Mouse (Mus musculus) midbrain, embryonic 11.5 days (tissue): Measurements from ENCODE around the gene Ttc7b. TPM values are rescaled to one million over a fixed set of nuclear protein-coding genes. Genes with fewer than 3 reads are reported as not detected.

ENCODE experiments used
- ATAC-seq: fragments of 200-750 bp; cut with Nextera tagmentation; 2 replicates; pipeline ENCODE4 v1.8.0; 2017; ENCODE audit warnings: moderate TSS enrichment, moderate library complexity; ENCODE audit not compliant: low FRiP score
- DNase-seq: peaks from one replicate; pipeline ENCODE4 v3.0.0; 2015; ENCODE audit warnings: low spot score; ENCODE audit errors: missing footprints
- H3K27ac ChIP-seq: fragments of 300-500 bp; sonication (generic); 2 replicates; pipeline ENCODE4 v1.5.1; 2014; ENCODE audit warnings: low read depth, low read length
- H3K27me3 ChIP-seq: fragments of 300-500 bp; sonication (generic); 2 replicates; pipeline ENCODE4 v1.6.1; 2014; ENCODE audit warnings: mild to moderate bottlenecking, low read length, moderate library complexity, mixed read lengths; ENCODE audit not compliant: control insufficient read depth, insufficient read depth
- H3K36me3 ChIP-seq: fragments of 300-500 bp; sonication (generic); 2 replicates; pipeline ENCODE4 v1.6.1; 2014; ENCODE audit warnings: mild to moderate bottlenecking, low read length, moderate library complexity, mixed read lengths; ENCODE audit not compliant: control insufficient read depth, insufficient read depth
- H3K4me1 ChIP-seq: fragments of 300-500 bp; sonication (generic); 2 replicates; pipeline ENCODE4 v1.6.1; 2014; ENCODE audit warnings: low read length; ENCODE audit not compliant: control insufficient read depth, insufficient read depth
- H3K4me2 ChIP-seq: fragments of 300-500 bp; sonication (generic); 2 replicates; pipeline ENCODE4 v1.6.1; 2014; ENCODE audit warnings: mild to moderate bottlenecking, moderate library complexity
- H3K4me3 ChIP-seq: fragments of 300-500 bp; sonication (generic); 2 replicates; pipeline ENCODE4 v1.5.1; 2014; ENCODE audit warnings: low read depth, low read length
- H3K9ac ChIP-seq: fragments of 300-500 bp; sonication (generic); 2 replicates; pipeline ENCODE4 v1.6.1; 2014; ENCODE audit warnings: low read length
- H3K9me3 ChIP-seq: fragments of 300-500 bp; sonication (generic); 2 replicates; pipeline ENCODE4 v1.6.1; 2016; ENCODE audit warnings: low read length; ENCODE audit not compliant: control insufficient read depth
- WGBS: fragments of 180-500 bp; shearing (Covaris S2); extraction: QIAGEN DNeasy Blood & Tissue Kit; methylation state at CpG from one replicate; pipeline ENCODE4 v1.1.7; 2014; 5-methylcytosine and 5-hydroxymethylcytosine counted together
- polyA plus RNA-seq: library from polyadenylated mRNA; unstranded; fragments of >200 nt; fragmentation: Nextera tagmentation; extraction: Ambion mirVana; gene quantifications from 2 replicates; pipeline ENCODE4 v1.2.1, GENCODE M21; 2014

Gene Ttc7b
- polyA plus RNA-seq, 1 experiment from 2014 or later = 9.2 TPM

- Histone ChIP-seq H3K9ac (no peak overlapping the region), H3K27ac (no peak overlapping the region), H3K4me1 (peaks cover 6% of the 10 kb centered on the region), H3K9me3 (no peaks in the 10 kb centered on the region), H3K27me3 (no peaks in the 10 kb centered on the region), H3K36me3 (no peaks in the 10 kb centered on the region), H3K4me2 (no peak overlapping the region), H3K4me3 (no peak overlapping the region)
- 87% methylated on average over 4 of the region's 4 CpGs for WGBS
- DNase-seq (no peak), ATAC-seq (no peak)
These were observed 255.7 kb downstream of the Ttc7b start for GRCm38 (mm10) chr12:100264941-100265340.

- Histone ChIP-seq H3K9me3 (no peaks in the 10 kb centered on the region), H3K4me2 (no peak overlapping the region), H3K36me3 (no peaks in the 10 kb centered on the region), H3K27me3 (no peaks in the 10 kb centered on the region), H3K4me3 (no peak overlapping the region), H3K27ac (no peak overlapping the region), H3K9ac (no peak overlapping the region), H3K4me1 (peaks cover 6% of the 10 kb centered on the region)
- WGBS = 82% methylated on average over 6 of the region's 6 CpGs
- ATAC-seq (no peak), DNase-seq (no peak)
These were observed 257.8 kb downstream of the Ttc7b start for GRCm38 (mm10) chr12:100262846-100263245.

- no peak for ATAC-seq
- Histone ChIP-seq H3K4me2 (no peak overlapping the region), H3K27ac (no peak overlapping the region), H3K9ac (no peak overlapping the region), H3K27me3 (no peaks in the 10 kb centered on the region), H3K4me1 (peaks cover 6% of the 10 kb centered on the region), H3K4me3 (no peak overlapping the region), H3K36me3 (no peaks in the 10 kb centered on the region), H3K9me3 (no peaks in the 10 kb centered on the region)
- no peak for DNase-seq
- 90% methylated on average over 6 of the region's 6 CpGs for WGBS
These were observed 258.9 kb downstream of the Ttc7b start for GRCm38 (mm10) chr12:100261761-100262160.

- H3K4me2 ChIP-seq = no peak overlapping the region
- WGBS = 82% methylated on average over 2 of the region's 2 CpGs
- H3K27me3 ChIP-seq = no peaks in the 10 kb centered on the region
- no peak overlapping the region for H3K27ac ChIP-seq
- ATAC-seq (no peak), DNase-seq (no peak)
- no peak overlapping the region for H3K9ac ChIP-seq
- H3K4me3 ChIP-seq = no peak overlapping the region
- H3K4me1 ChIP-seq = no peaks in the 10 kb centered on the region
- H3K36me3 ChIP-seq = no peaks in the 10 kb centered on the region
- H3K9me3 ChIP-seq = no peaks in the 10 kb centered on the region
These were observed 260.5 kb downstream of the Ttc7b start for GRCm38 (mm10) chr12:100260151-100260550.

- H3K9me3 ChIP-seq = no peaks in the 10 kb centered on the region
- no peak for DNase-seq
- no peak overlapping the region for H3K4me2 ChIP-seq
- no peak overlapping the region for H3K27ac ChIP-seq
- 87% methylated on average over 3 of the region's 3 CpGs for WGBS
- no peaks in the 10 kb centered on the region for H3K36me3 ChIP-seq
- no peak overlapping the region for H3K9ac ChIP-seq
- no peaks in the 10 kb centered on the region for H3K4me1 ChIP-seq
- no peak for ATAC-seq
- no peaks in the 10 kb centered on the region for H3K27me3 ChIP-seq
- H3K4me3 ChIP-seq = no peak overlapping the region
These were observed 262.8 kb downstream of the Ttc7b start for GRCm38 (mm10) chr12:100257779-100258178.

GRCm38 (mm10) chr12:100255441-100255949 is 265.1 kb downstream of the Ttc7b start:
- no peak overlapping the region for H3K4me2 ChIP-seq
- H3K4me1 ChIP-seq = no peaks in the 10 kb centered on the region
- no peak overlapping the region for H3K27ac ChIP-seq
- no peaks in the 10 kb centered on the region for H3K36me3 ChIP-seq
- 85% methylated on average over 2 of the region's 2 CpGs for WGBS
- ATAC-seq (no peak), DNase-seq (no peak)
- no peak overlapping the region for H3K9ac ChIP-seq
- H3K9me3 ChIP-seq = no peaks in the 10 kb centered on the region
- H3K27me3 ChIP-seq = no peaks in the 10 kb centered on the region
- H3K4me3 ChIP-seq = no peak overlapping the region

- no peak for ATAC-seq
These were observed 266.2 kb downstream of the Ttc7b start for GRCm38 (mm10) chr12:100254471-100254870.

More at GRCm38 (mm10) chr12:100254471-100254870, 266.2 kb downstream of the Ttc7b start:
- H3K4me2 ChIP-seq = no peak overlapping the region
- no peak overlapping the region for H3K27ac ChIP-seq
- H3K4me1 ChIP-seq = no peaks in the 10 kb centered on the region
- H3K27me3 ChIP-seq = no peaks in the 10 kb centered on the region
- 81% methylated on average over 4 of the region's 4 CpGs for WGBS
- H3K4me3 ChIP-seq = no peak overlapping the region
- no peaks in the 10 kb centered on the region for H3K9me3 ChIP-seq
- no peak overlapping the region for H3K9ac ChIP-seq
- no peaks in the 10 kb centered on the region for H3K36me3 ChIP-seq
- DNase-seq = no peak

Other genes starting within 250 kb of the Ttc7b start
- 3.2 and 3.8 TPM in 2 replicates for gene Rps6ka5, start 206.2 kb upstream of the Ttc7b start, polyA plus RNA-seq